Mouse (Mus musculus) megakaryocyte, embryonic 14.5 days (primary cell): ENCODE data around the gene Hoxa9.

Experiments used
- FLI1 ChIP-seq: IDR thresholded peaks from 2 replicates; pipeline ENCODE4 v1.6.1; 2012; ENCODE audit warnings: low read length, inconsistent platforms, mixed read lengths
- GATA1 ChIP-seq: IDR thresholded peaks from 3 replicates; pipeline ENCODE4 v1.6.1; 2012; ENCODE audit warnings: mixed read lengths, low read length, inconsistent platforms, borderline replicate concordance

DNA sequence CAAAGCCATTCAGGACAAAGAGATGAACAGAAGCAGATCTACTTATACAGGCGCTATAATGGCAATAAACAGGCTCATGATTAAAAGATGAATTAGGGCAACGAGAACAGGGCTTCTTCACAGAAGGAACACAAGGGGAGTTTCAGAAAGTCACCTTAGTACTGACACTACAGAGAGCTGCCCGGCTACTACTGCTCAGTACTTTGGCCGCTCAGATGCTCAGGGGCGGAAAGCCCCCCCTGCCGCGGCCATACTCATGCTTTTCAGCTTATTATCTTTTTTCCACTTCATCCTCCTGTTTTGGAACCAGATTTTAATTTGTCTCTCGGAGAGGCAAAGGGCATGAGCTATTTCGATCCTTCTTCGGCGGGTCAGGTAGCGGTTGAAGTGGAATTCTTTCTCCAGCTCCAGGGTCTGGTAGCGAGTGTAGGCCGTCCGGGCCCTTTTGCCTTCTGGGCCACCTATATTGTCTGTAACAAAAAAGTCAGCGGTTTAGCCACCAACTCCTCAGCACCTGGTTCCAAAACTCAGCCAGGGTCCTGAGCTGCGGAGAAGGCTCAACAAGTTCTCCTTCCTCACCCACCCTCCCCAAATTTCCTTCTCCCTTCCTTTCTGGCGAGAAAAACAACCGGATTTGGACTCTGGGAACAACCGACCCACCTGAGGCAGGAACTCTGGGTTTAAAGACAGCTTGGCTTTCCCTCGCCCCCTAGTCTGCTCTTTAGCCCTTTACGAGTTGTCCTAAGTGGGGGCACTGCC lies 28.3 kb downstream of the Hoxa9 start:
- TF ChIP-seq GATA1: no peak
- TF ChIP-seq FLI1: no peak
